Mouse (Mus musculus): ENCODE results near the gene Gyg. TPM values are rescaled to one million over a fixed set of nuclear protein-coding genes. Genes with fewer than 3 reads are reported as not detected.

The Gyg gene
- polyA plus RNA-seq, 1 experiment from 2014 or later, result 56.5 TPM

- H3K4me2 ChIP-seq (ENCODE audit: low read depth, low read length), result no peak overlapping the region
- no peaks in the 10 kb centered on the region for H3K9me3 ChIP-seq (ENCODE audit: control insufficient read depth, low read length)
- H3K4me1 ChIP-seq (ENCODE audit: control insufficient read depth, insufficient read depth, low read length), result no peaks in the 10 kb centered on the region
- DNase-seq (ENCODE audit: low spot score) (no peak), ATAC-seq (ENCODE audit: low read depth) (no peak)
- H3K27ac ChIP-seq (replicated peaks; ENCODE audit: low read depth, low read length), result no peak overlapping the region
- no peak overlapping the region for H3K4me3 ChIP-seq (ENCODE audit: low read depth, low read length)
- no peak overlapping the region for H3K9ac ChIP-seq (ENCODE audit: low read depth, low read length)
- H3K36me3 ChIP-seq (ENCODE audit: control insufficient read depth, insufficient read depth, low read length), result no peaks in the 10 kb centered on the region
- H3K27me3 ChIP-seq (replicated peaks; ENCODE audit: control insufficient read depth, insufficient read depth, low read length), result no peaks in the 10 kb centered on the region
These were observed 13.9 kb downstream of the Gyg start for GRCm38 (mm10) chr3:20141240-20141639.

- no peaks in the 10 kb centered on the region for H3K4me1 ChIP-seq (ENCODE audit: control insufficient read depth, insufficient read depth, low read length)
- no peak overlapping the region for H3K27ac ChIP-seq (replicated peaks; ENCODE audit: low read depth, low read length)
- H3K9ac ChIP-seq (ENCODE audit: low read depth, low read length), result no peak overlapping the region
- no peaks in the 10 kb centered on the region for H3K9me3 ChIP-seq (ENCODE audit: control insufficient read depth, low read length)
- no peak overlapping the region for H3K4me3 ChIP-seq (ENCODE audit: low read depth, low read length)
- no peaks in the 10 kb centered on the region for H3K36me3 ChIP-seq (ENCODE audit: control insufficient read depth, insufficient read depth, low read length)
- no peak for DNase-seq (ENCODE audit: low spot score)
- no peaks in the 10 kb centered on the region for H3K27me3 ChIP-seq (replicated peaks; ENCODE audit: control insufficient read depth, insufficient read depth, low read length)
- H3K4me2 ChIP-seq (ENCODE audit: low read depth, low read length), result no peak overlapping the region
- WGBS, result 90% methylated on average over 9 of the region's 9 CpGs
- ATAC-seq (ENCODE audit: low read depth), result no peak
These were observed 18.1 kb downstream of the Gyg start for GRCm38 (mm10) chr3:20136868-20137581.

GRCm38 (mm10) chr3:20134545-20134944, 20.6 kb downstream of the Gyg start:
- 77% methylated on average over 3 of the region's 3 CpGs for WGBS
- Histone ChIP-seq H3K4me3 (ENCODE audit: low read depth, low read length) (no peak overlapping the region), H3K9me3 (ENCODE audit: control insufficient read depth, low read length) (no peaks in the 10 kb centered on the region), H3K36me3 (ENCODE audit: control insufficient read depth, insufficient read depth, low read length) (no peaks in the 10 kb centered on the region), H3K27ac (replicated peaks; ENCODE audit: low read depth, low read length) (no peak overlapping the region), H3K4me1 (ENCODE audit: control insufficient read depth, insufficient read depth, low read length) (no peaks in the 10 kb centered on the region), H3K4me2 (ENCODE audit: low read depth, low read length) (no peak overlapping the region), H3K27me3 (replicated peaks; ENCODE audit: control insufficient read depth, insufficient read depth, low read length) (no peaks in the 10 kb centered on the region), H3K9ac (ENCODE audit: low read depth, low read length) (no peak overlapping the region)
- ATAC-seq (ENCODE audit: low read depth) (no peak), DNase-seq (ENCODE audit: low spot score) (no peak)

GRCm38 (mm10) chr3:20133745-20134144, 21.4 kb downstream of the Gyg start:
- Histone ChIP-seq H3K36me3 (ENCODE audit: control insufficient read depth, insufficient read depth, low read length) (no peaks in the 10 kb centered on the region), H3K4me2 (ENCODE audit: low read depth, low read length) (no peak overlapping the region), H3K4me3 (ENCODE audit: low read depth, low read length) (no peak overlapping the region), H3K27me3 (replicated peaks; ENCODE audit: control insufficient read depth, insufficient read depth, low read length) (no peaks in the 10 kb centered on the region), H3K27ac (replicated peaks; ENCODE audit: low read depth, low read length) (no peak overlapping the region), H3K4me1 (ENCODE audit: control insufficient read depth, insufficient read depth, low read length) (no peaks in the 10 kb centered on the region), H3K9ac (ENCODE audit: low read depth, low read length) (no peak overlapping the region), H3K9me3 (ENCODE audit: control insufficient read depth, low read length) (no peaks in the 10 kb centered on the region)
- DNase-seq (ENCODE audit: low spot score) (no peak), ATAC-seq (ENCODE audit: low read depth) (no peak)
- 91% methylated on average over 1 of the region's 1 CpGs for WGBS

- Histone ChIP-seq H3K4me1 (ENCODE audit: control insufficient read depth, insufficient read depth, low read length) (no peaks in the 10 kb centered on the region), H3K9ac (ENCODE audit: low read depth, low read length) (no peak overlapping the region), H3K36me3 (ENCODE audit: control insufficient read depth, insufficient read depth, low read length) (no peaks in the 10 kb centered on the region), H3K27ac (replicated peaks; ENCODE audit: low read depth, low read length) (no peak overlapping the region), H3K9me3 (ENCODE audit: control insufficient read depth, low read length) (no peaks in the 10 kb centered on the region), H3K4me2 (ENCODE audit: low read depth, low read length) (no peak overlapping the region), H3K27me3 (replicated peaks; ENCODE audit: control insufficient read depth, insufficient read depth, low read length) (no peaks in the 10 kb centered on the region), H3K4me3 (ENCODE audit: low read depth, low read length) (no peak overlapping the region)
- no peak for ATAC-seq (ENCODE audit: low read depth)
- DNase-seq (ENCODE audit: low spot score), result no peak
- WGBS, result 84% methylated on average over 1 of the region's 1 CpGs
These were observed 22.4 kb downstream of the Gyg start for GRCm38 (mm10) chr3:20132731-20133130.

- no peaks in the 10 kb centered on the region for H3K36me3 ChIP-seq (ENCODE audit: control insufficient read depth, insufficient read depth, low read length)
- H3K27ac ChIP-seq (replicated peaks; ENCODE audit: low read depth, low read length), result no peak overlapping the region
- ATAC-seq (ENCODE audit: low read depth) (no peak), DNase-seq (ENCODE audit: low spot score) (no peak)
- no peak overlapping the region for H3K4me3 ChIP-seq (ENCODE audit: low read depth, low read length)
- no peak overlapping the region for H3K9ac ChIP-seq (ENCODE audit: low read depth, low read length)
- WGBS, result 83% methylated on average over 2 of the region's 2 CpGs
- no peaks in the 10 kb centered on the region for H3K27me3 ChIP-seq (replicated peaks; ENCODE audit: control insufficient read depth, insufficient read depth, low read length)
- no peaks in the 10 kb centered on the region for H3K4me1 ChIP-seq (ENCODE audit: control insufficient read depth, insufficient read depth, low read length)
- no peaks in the 10 kb centered on the region for H3K9me3 ChIP-seq (ENCODE audit: control insufficient read depth, low read length)
- no peak overlapping the region for H3K4me2 ChIP-seq (ENCODE audit: low read depth, low read length)
These were observed 23.8 kb downstream of the Gyg start for GRCm38 (mm10) chr3:20131350-20131720.

- H3K4me1 ChIP-seq (ENCODE audit: control insufficient read depth, insufficient read depth, low read length), result no peaks in the 10 kb centered on the region
- no peak overlapping the region for H3K4me3 ChIP-seq (ENCODE audit: low read depth, low read length)
- DNase-seq (ENCODE audit: low spot score), result no peak
- no peak overlapping the region for H3K27ac ChIP-seq (replicated peaks; ENCODE audit: low read depth, low read length)
- no peaks in the 10 kb centered on the region for H3K27me3 ChIP-seq (replicated peaks; ENCODE audit: control insufficient read depth, insufficient read depth, low read length)
- WGBS, result 76% methylated on average over 8 of the region's 8 CpGs
- H3K9ac ChIP-seq (ENCODE audit: low read depth, low read length), result no peak overlapping the region
- ATAC-seq (ENCODE audit: low read depth), result no peak
- no peaks in the 10 kb centered on the region for H3K36me3 ChIP-seq (ENCODE audit: control insufficient read depth, insufficient read depth, low read length)
- no peaks in the 10 kb centered on the region for H3K9me3 ChIP-seq (ENCODE audit: control insufficient read depth, low read length)
- H3K4me2 ChIP-seq (ENCODE audit: low read depth, low read length), result no peak overlapping the region
These were observed 24.4 kb downstream of the Gyg start for GRCm38 (mm10) chr3:20130456-20131349.

GRCm38 (mm10) chr3:20129491-20129890, 25.6 kb downstream of the Gyg start:
- H3K4me1 ChIP-seq (ENCODE audit: control insufficient read depth, insufficient read depth, low read length), result no peaks in the 10 kb centered on the region
- no peak overlapping the region for H3K4me2 ChIP-seq (ENCODE audit: low read depth, low read length)
- no peaks in the 10 kb centered on the region for H3K27me3 ChIP-seq (replicated peaks; ENCODE audit: control insufficient read depth, insufficient read depth, low read length)
- no peaks in the 10 kb centered on the region for H3K36me3 ChIP-seq (ENCODE audit: control insufficient read depth, insufficient read depth, low read length)
- 93% methylated on average over 5 of the region's 5 CpGs for WGBS
- DNase-seq (ENCODE audit: low spot score) (no peak), ATAC-seq (ENCODE audit: low read depth) (no peak)
- no peak overlapping the region for H3K9ac ChIP-seq (ENCODE audit: low read depth, low read length)
- H3K9me3 ChIP-seq (ENCODE audit: control insufficient read depth, low read length), result no peaks in the 10 kb centered on the region
- no peak overlapping the region for H3K27ac ChIP-seq (replicated peaks; ENCODE audit: low read depth, low read length)
- H3K4me3 ChIP-seq (ENCODE audit: low read depth, low read length), result no peak overlapping the region

Measured in embryonic facial prominence, embryonic 14.5 days (tissue).